Mouse (Mus musculus): ENCODE measurements around the gene Lhx6. TPM values are rescaled to one million over a fixed set of nuclear protein-coding genes. Genes with fewer than 3 reads are reported as not detected.

Gene Lhx6
- total and polyA plus RNA-seq, 2 experiments from 2014 or later, result 1.8 to 9.2 TPM

DNA sequence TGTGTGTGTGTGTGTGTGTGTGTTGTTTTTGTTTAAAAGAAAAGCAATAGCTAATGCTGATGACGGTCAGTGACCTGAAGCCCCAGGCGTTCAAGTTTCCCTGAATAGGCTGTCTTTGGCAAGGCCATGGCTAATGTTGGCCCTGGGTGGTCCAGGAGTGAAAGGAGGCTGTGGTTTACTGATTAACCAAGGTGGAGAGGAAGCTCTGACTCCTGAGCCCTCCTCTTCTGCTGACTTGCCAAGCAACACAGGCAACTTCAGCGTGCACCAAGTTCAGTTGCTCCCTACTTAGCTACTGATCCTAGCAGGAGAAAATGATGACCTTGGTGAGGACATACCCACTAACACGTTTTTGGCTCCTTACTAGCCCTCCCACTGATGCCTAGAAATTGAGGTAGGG is 12.5 kb downstream of the Lhx6 start:
- H3K27ac ChIP-seq (ENCODE audit: low read depth), result no peak overlapping the region
- no peaks in the 10 kb centered on the region for H3K9me3 ChIP-seq (replicated peaks; ENCODE audit: control insufficient read depth, low read length)
- no peak overlapping the region for H3K4me2 ChIP-seq (ENCODE audit: low read depth, low read length)
- DNase-seq (ENCODE audit: low spot score) (no peak), ATAC-seq (ENCODE audit: insufficient read depth, low read depth) (no peak)
- H3K27me3 ChIP-seq (ENCODE audit: control insufficient read depth, insufficient read depth, low read length), result peaks cover 99% of the 10 kb centered on the region
- peaks cover 11% of the 10 kb centered on the region; the same call in 1 of the 2 replicates for H3K4me1 ChIP-seq (ENCODE audit: control insufficient read depth, insufficient read depth)
- H3K9ac ChIP-seq (replicated peaks; ENCODE audit: low read depth, low read length), result no peak overlapping the region
- TF ChIP-seq EP300 (IDR thresholded peaks at IDR 0.05; ENCODE audit: low read depth) (no peak), CTCF (IDR thresholded peaks at IDR 0.05; ENCODE audit: low read depth) (no peak)
- no peaks in the 10 kb centered on the region for H3K36me3 ChIP-seq (replicated peaks; ENCODE audit: control insufficient read depth, insufficient read depth, low read length)
- 21% methylated on average over 4 of the region's 4 CpGs for WGBS
- no peak overlapping the region for H3K4me3 ChIP-seq (ENCODE audit: low read depth, low read length)

GRCm38 (mm10) chr2:36090853-36091741 is 14.1 kb downstream of the Lhx6 start:
- Histone ChIP-seq H3K27me3 (ENCODE audit: control insufficient read depth, insufficient read depth, low read length) (peaks cover 93% of the 10 kb centered on the region), H3K27ac (ENCODE audit: low read depth) (no peak overlapping the region), H3K36me3 (replicated peaks; ENCODE audit: control insufficient read depth, insufficient read depth, low read length) (no peaks in the 10 kb centered on the region), H3K4me1 (ENCODE audit: control insufficient read depth, insufficient read depth) (peaks cover 11% of the 10 kb centered on the region; the same call in 1 of the 2 replicates), H3K9ac (replicated peaks; ENCODE audit: low read depth, low read length) (no peak overlapping the region), H3K4me2 (ENCODE audit: low read depth, low read length) (peak overlapping the region; percentile 57), H3K4me3 (ENCODE audit: low read depth, low read length) (peak overlapping the region; percentile 39), H3K9me3 (replicated peaks; ENCODE audit: control insufficient read depth, low read length) (no peaks in the 10 kb centered on the region)
- DNase-seq (ENCODE audit: low spot score), result no peak
- 6% methylated on average over 70 of the region's 70 CpGs for WGBS
- ATAC-seq (ENCODE audit: insufficient read depth, low read depth), result peak; percentile 52
- TF ChIP-seq EP300 (IDR thresholded peaks at IDR 0.05; ENCODE audit: low read depth) (no peak), CTCF (IDR thresholded peaks at IDR 0.05; ENCODE audit: low read depth) (no peak)

DNA sequence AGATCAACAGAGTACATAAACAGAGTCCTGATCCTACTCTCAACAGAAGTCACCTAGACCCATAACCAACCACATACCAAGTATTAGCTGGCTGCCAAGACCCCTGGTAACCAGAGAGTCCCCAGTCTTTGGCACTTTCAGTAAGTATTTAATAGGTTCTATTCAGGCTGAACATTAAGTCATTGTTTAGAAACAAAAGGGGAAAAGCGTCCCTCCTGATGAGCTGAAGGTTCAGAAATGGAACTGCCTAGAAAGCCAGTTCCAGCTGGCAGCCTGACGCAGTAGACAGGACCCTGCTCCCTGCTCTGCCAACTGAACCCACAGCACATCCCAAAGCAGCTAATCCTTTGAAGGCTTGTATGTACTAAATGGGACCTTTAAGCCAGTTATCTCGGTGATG is 16.0 kb downstream of the Lhx6 start:
- 59% methylated on average over 3 of the region's 3 CpGs for WGBS
- Histone ChIP-seq H3K4me1 (ENCODE audit: control insufficient read depth, insufficient read depth) (peaks cover 11% of the 10 kb centered on the region; the same call in 1 of the 2 replicates), H3K36me3 (replicated peaks; ENCODE audit: control insufficient read depth, insufficient read depth, low read length) (no peaks in the 10 kb centered on the region), H3K9me3 (replicated peaks; ENCODE audit: control insufficient read depth, low read length) (no peaks in the 10 kb centered on the region), H3K27ac (ENCODE audit: low read depth) (no peak overlapping the region), H3K9ac (replicated peaks; ENCODE audit: low read depth, low read length) (no peak overlapping the region), H3K4me2 (ENCODE audit: low read depth, low read length) (no peak overlapping the region), H3K4me3 (ENCODE audit: low read depth, low read length) (no peak overlapping the region), H3K27me3 (ENCODE audit: control insufficient read depth, insufficient read depth, low read length) (peaks cover 74% of the 10 kb centered on the region)
- no peak for TF ChIP-seq CTCF (IDR thresholded peaks at IDR 0.05; ENCODE audit: low read depth)
- TF ChIP-seq EP300 (IDR thresholded peaks at IDR 0.05; ENCODE audit: low read depth), result no peak
- ATAC-seq (ENCODE audit: insufficient read depth, low read depth), result no peak
- no peak for DNase-seq (ENCODE audit: low spot score)

- H3K36me3 ChIP-seq (replicated peaks; ENCODE audit: control insufficient read depth, insufficient read depth, low read length), result no peaks in the 10 kb centered on the region
- no peak overlapping the region for H3K4me3 ChIP-seq (ENCODE audit: low read depth, low read length)
- H3K27ac ChIP-seq (ENCODE audit: low read depth), result no peak overlapping the region
- H3K27me3 ChIP-seq (ENCODE audit: control insufficient read depth, insufficient read depth, low read length), result peaks cover 38% of the 10 kb centered on the region
- H3K9me3 ChIP-seq (replicated peaks; ENCODE audit: control insufficient read depth, low read length), result no peaks in the 10 kb centered on the region
- DNase-seq (ENCODE audit: low spot score) (no peak), ATAC-seq (ENCODE audit: insufficient read depth, low read depth) (no peak)
- no peak overlapping the region for H3K4me2 ChIP-seq (ENCODE audit: low read depth, low read length)
- 84% methylated on average over 1 of the region's 1 CpGs for WGBS
- no peak overlapping the region for H3K9ac ChIP-seq (replicated peaks; ENCODE audit: low read depth, low read length)
- H3K4me1 ChIP-seq (ENCODE audit: control insufficient read depth, insufficient read depth), result no peaks in the 10 kb centered on the region; the same call in 1 of the 2 replicates
- TF ChIP-seq EP300 (IDR thresholded peaks at IDR 0.05; ENCODE audit: low read depth) (no peak), CTCF (IDR thresholded peaks at IDR 0.05; ENCODE audit: low read depth) (no peak)
These were observed 20.2 kb downstream of the Lhx6 start for GRCm38 (mm10) chr2:36085041-36085440.

DNA sequence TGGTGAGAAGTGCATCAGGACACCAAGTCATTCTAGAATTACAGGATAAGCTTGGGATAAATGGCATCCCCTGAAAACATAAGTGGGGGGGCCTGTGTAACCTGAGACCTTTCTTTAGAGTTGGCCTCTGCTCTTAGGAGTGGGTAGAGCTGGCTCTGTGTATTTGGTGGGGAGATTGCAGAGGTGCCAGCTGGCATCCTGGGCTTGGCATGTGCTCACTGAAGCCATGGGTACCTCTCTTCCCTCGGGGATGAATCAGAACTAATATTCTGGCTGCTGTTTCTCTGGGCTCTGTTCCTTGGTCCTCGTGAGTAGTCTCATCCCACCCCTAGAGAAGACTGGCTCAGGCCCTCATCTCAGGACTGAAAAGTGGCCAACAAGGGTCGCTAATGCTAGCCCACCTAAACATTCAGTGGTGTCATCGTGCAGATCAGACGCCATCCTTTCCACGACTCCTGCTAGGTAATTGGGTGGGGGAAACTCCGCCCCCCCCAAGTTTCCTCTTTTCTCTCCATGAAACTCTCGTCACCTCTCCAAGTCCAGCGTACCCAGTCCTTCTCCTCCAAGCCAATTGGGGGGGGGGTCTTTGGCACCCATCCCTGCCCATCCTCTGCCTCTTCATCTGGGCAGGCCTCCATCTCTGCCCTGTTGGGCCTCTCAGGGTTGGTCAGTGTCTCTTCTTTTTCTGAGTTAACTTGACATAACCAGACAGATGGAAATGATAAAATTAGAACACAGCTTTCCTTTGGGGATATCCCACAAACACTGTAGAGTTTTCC is 22.2 kb downstream of the Lhx6 start:
- Histone ChIP-seq H3K9me3 (replicated peaks; ENCODE audit: control insufficient read depth, low read length) (no peaks in the 10 kb centered on the region), H3K27ac (ENCODE audit: low read depth) (no peak overlapping the region), H3K9ac (replicated peaks; ENCODE audit: low read depth, low read length) (no peak overlapping the region), H3K4me1 (ENCODE audit: control insufficient read depth, insufficient read depth) (no peaks in the 10 kb centered on the region; the same call in 1 of the 2 replicates), H3K27me3 (ENCODE audit: control insufficient read depth, insufficient read depth, low read length) (peaks cover 18% of the 10 kb centered on the region), H3K36me3 (replicated peaks; ENCODE audit: control insufficient read depth, insufficient read depth, low read length) (no peaks in the 10 kb centered on the region), H3K4me3 (ENCODE audit: low read depth, low read length) (no peak overlapping the region), H3K4me2 (ENCODE audit: low read depth, low read length) (no peak overlapping the region)
- 79% methylated on average over 9 of the region's 9 CpGs for WGBS
- ATAC-seq (ENCODE audit: insufficient read depth, low read depth) (no peak), DNase-seq (ENCODE audit: low spot score) (no peak)
- TF ChIP-seq EP300 (IDR thresholded peaks at IDR 0.05; ENCODE audit: low read depth) (no peak), CTCF (IDR thresholded peaks at IDR 0.05; ENCODE audit: low read depth) (no peak)

Data from heart, postnatal 0 days (tissue).